Mouse (Mus musculus): Measurements from ENCODE around the gene Pus7l. TPM values are rescaled to one million over a fixed set of nuclear protein-coding genes. Genes with fewer than 3 reads are reported as not detected.

Gene Pus7l
- polyA plus RNA-seq, 1 experiment from 2014 or later: 7.1 TPM

Other genes starting within 250 kb of the Pus7l start
- gene Adamts20, start 78.1 kb downstream of the Pus7l start, polyA plus RNA-seq (2014; fragmentation: Nextera tagmentation; extraction: Ambion mirVana): 3.8 and 5.6 TPM in 2 replicates
- 1.2 and 1.5 TPM in 2 replicates for gene Irak4, start 96 bp upstream of the Pus7l start, polyA plus RNA-seq (2014; fragmentation: Nextera tagmentation; extraction: Ambion mirVana)
- gene Twf1, start 46.3 kb upstream of the Pus7l start, polyA plus RNA-seq (2014; fragmentation: Nextera tagmentation; extraction: Ambion mirVana): 75.5 and 85.6 TPM in 2 replicates
- gene Tmem117, start 85.7 kb upstream of the Pus7l start, polyA plus RNA-seq (2014; fragmentation: Nextera tagmentation; extraction: Ambion mirVana): 17.3 and 19.5 TPM in 2 replicates